26 mouse cellular contexts compared by ENCODE assay signal in genomic region chr13:115130035-115130434, GRCm38 (mm10). TPM values are rescaled to one million over a fixed set of nuclear protein-coding genes. Genes with fewer than 3 reads are reported as not detected.
DNase-seq lines count a peak whose midpoint lies in the region; ATAC-seq and TF ChIP-seq lines count a peak whose summit lies in the region.
"Had no signal": no experiment of that assay in that cellular context is flagged by ENCODE, and none has a peak within 500 bp of the region (broad histone marks: within the 10 kb centered on the region; RNA-seq: fewer than 3 reads in every experiment).

No protein-coding gene starts in this region.

- intact Hi-C loops in gastrocnemius, adult 2 months (cut with DNase I) = no loop called here

- no peaks in the 10 kb centered on the region for H3K9me3 ChIP-seq in intestine, embryonic 16.5 days (ENCODE audit: control insufficient read depth, low read length)
- H3K9me3 ChIP-seq: embryonic facial prominence, embryonic 10.5 days; embryonic facial prominence, embryonic 12.5 days; G1E had no signal

- H3K4me1 ChIP-seq in brown adipose tissue, adult 24 weeks (ENCODE audit: control insufficient read depth, insufficient read depth, insufficient read length, low read length) = peaks cover 15% of the 10 kb centered on the region; the same call in 1 of the 2 replicates
- no peaks in the 10 kb centered on the region for H3K4me1 ChIP-seq in intestine, embryonic 16.5 days (ENCODE audit: control insufficient read depth, insufficient read depth, low read length)
- H3K4me1 ChIP-seq: embryonic facial prominence, embryonic 12.5 days had no signal

- ATAC-seq in granulocyte monocyte progenitor cell, adult 5-6 weeks (replicated peaks; ENCODE audit: poor library complexity, severe bottlenecking) = peak; percentile 76
- ATAC-seq in megakaryocyte progenitor cell, adult 5-6 weeks (replicated peaks; ENCODE audit: poor library complexity) = peak; percentile 56; the same call in 1 of the 2 replicates
- ATAC-seq in intestine, embryonic 16.5 days = no peak
- ATAC-seq: activated CD4-positive, CD25-positive, alpha-beta regulatory T cell, adult 4 months; CD4-positive, CD25-positive, alpha-beta regulatory T cell, adult 4 months; forebrain, embryonic 14.5 days; forebrain, embryonic 16.5 days; Patski had no signal

- no peak overlapping the region for H3K4me2 ChIP-seq in intestine, embryonic 16.5 days (ENCODE audit: low read depth, low read length)
- H3K4me2 ChIP-seq: embryonic facial prominence, embryonic 12.5 days had no signal

- H3K9ac ChIP-seq in intestine, embryonic 16.5 days (ENCODE audit: low read depth, low read length) = no peak overlapping the region
- H3K9ac ChIP-seq: embryonic facial prominence, embryonic 12.5 days had no signal

- 0 out of 2 replicates have a peak overlapping the region, but pooled peaks have one; percentile 8 for H3K27ac ChIP-seq in gastrocnemius, adult 2 months
- peak overlapping the region; percentile 61 for H3K27ac ChIP-seq in brown adipose tissue, adult 24 weeks (replicated peaks; ENCODE audit: low read depth, low read length)
- no peak overlapping the region for H3K27ac ChIP-seq in intestine, embryonic 16.5 days (ENCODE audit: low read length)
- H3K27ac ChIP-seq: embryonic facial prominence, embryonic 10.5 days; embryonic facial prominence, embryonic 12.5 days had no signal

- WGBS in intestine, embryonic 16.5 days = 81% methylated on average over 2 of the region's 2 CpGs

- no peaks in the 10 kb centered on the region for H3K36me3 ChIP-seq in intestine, embryonic 16.5 days (ENCODE audit: control insufficient read depth, insufficient read depth, low read length)
- H3K36me3 ChIP-seq: embryonic facial prominence, embryonic 10.5 days; embryonic facial prominence, embryonic 12.5 days; G1E had no signal

- DNase-seq in gastrocnemius, adult 2 months = no peak
- no peak for DNase-seq in gastrocnemius, postnatal 25 days
- no peak for DNase-seq in thymus, postnatal 25 days
- DNase-seq: adrenal gland, adult 8-10 months; adrenal gland, postnatal 14 days; adrenal gland, postnatal 36 days; B cell, adult 2 months; cerebellum, adult 11 months; cerebellum, adult 18-20 months; cerebellum, adult 8-10 months; cerebellum, adult 9-11 months; cerebellum, postnatal 14 days; cerebellum, postnatal 36 days had no signal

- TF ChIP-seq CTCF in gastrocnemius, adult 2 months (IDR thresholded peaks at IDR 0.05) = no peak

- H3K4me3 ChIP-seq in gastrocnemius, adult 2 months = no peak overlapping the region
- no peak overlapping the region for H3K4me3 ChIP-seq in brown adipose tissue, adult 24 weeks (ENCODE audit: insufficient read depth, low read depth, low read length)
- no peak overlapping the region for H3K4me3 ChIP-seq in intestine, embryonic 16.5 days (ENCODE audit: low read length)
- H3K4me3 ChIP-seq: embryonic facial prominence, embryonic 10.5 days; embryonic facial prominence, embryonic 12.5 days had no signal

- H3K27me3 ChIP-seq in intestine, embryonic 16.5 days (replicated peaks; ENCODE audit: control insufficient read depth, insufficient read depth, low read length) = no peaks in the 10 kb centered on the region
- H3K27me3 ChIP-seq: CH12.LX; embryonic facial prominence, embryonic 12.5 days; Patski had no signal

RNA-seq across cellular contexts. Expression of gene Itga1, which starts 28.3 kb away (rescaled TPM):
- total RNA-seq in gastrocnemius, adult 2 months (2021) = 10 to 100 TPM in 1 of 2 experiments, 1 to 10 TPM in 1; 7.8 to 12.9 TPM
- total RNA-seq in gastrocnemius, postnatal 25 days (2021) = 10 to 100 TPM in 1 of 2 experiments, 1 to 10 TPM in 1; 9.8 to 12.3 TPM
- 19.8 and 21.6 TPM in 2 replicates for polyA plus RNA-seq in brown adipose tissue, adult 24 weeks (2012; ENCODE audit: insufficient read depth, insufficient read length, missing spikeins)
- total RNA-seq in granulocyte monocyte progenitor cell, adult 5-6 weeks (2014; fragmentation: Nextera tagmentation) = 18.2 and 18.7 TPM in 2 replicates
- total RNA-seq in granulocyte monocyte progenitor cell, adult 5-6 weeks (2017) = 12.8 and 14.5 TPM in 2 replicates
- 12.3 and 18.0 TPM in 2 replicates for total RNA-seq in megakaryocyte progenitor cell, adult 5-6 weeks (2015)
- 7.0 and 8.8 TPM in 2 replicates for total RNA-seq in megakaryocyte progenitor cell, adult 5-6 weeks (2017)
- polyA plus RNA-seq in intestine, embryonic 16.5 days (2015; fragmentation: Nextera tagmentation; extraction: Ambion mirVana) = 15.4 and 18.6 TPM in 2 replicates
- polyA plus RNA-seq: G1E had no signal

RNA-seq across cellular contexts. Expression of gene Gm49395, which starts 28.3 kb away (rescaled TPM):
- 1 to 10 TPM; 2.6 to 3.3 TPM for total RNA-seq in gastrocnemius, adult 2 months (2021)
- 1 to 10 TPM in 1 of 2 experiments, not detected in 1; 2.8 TPM for total RNA-seq in gastrocnemius, postnatal 25 days (2021)
- 5.0 and 6.2 TPM in 2 replicates for polyA plus RNA-seq in brown adipose tissue, adult 24 weeks (2012; ENCODE audit: insufficient read depth, insufficient read length, missing spikeins)
- total RNA-seq in granulocyte monocyte progenitor cell, adult 5-6 weeks (2014; fragmentation: Nextera tagmentation) = 16.8 and 25.2 TPM in 2 replicates
- 7.6 and 9.3 TPM in 2 replicates for total RNA-seq in granulocyte monocyte progenitor cell, adult 5-6 weeks (2017)
- total RNA-seq in megakaryocyte progenitor cell, adult 5-6 weeks (2015) = 17.4 and 21.6 TPM in 2 replicates
- total RNA-seq in megakaryocyte progenitor cell, adult 5-6 weeks (2017) = 3.1 and 5.7 TPM in 2 replicates
- polyA plus RNA-seq in intestine, embryonic 16.5 days (2015; fragmentation: Nextera tagmentation; extraction: Ambion mirVana) = 5.5 and 5.9 TPM in 2 replicates
- total RNA-seq: G1E had no signal

RNA-seq across cellular contexts. Expression of gene Pelo, which starts 40.0 kb away (rescaled TPM):
- 10 to 100 TPM; 10.5 to 10.7 TPM for total RNA-seq in gastrocnemius, adult 2 months (2021)
- 10 to 100 TPM in 1 of 2 experiments, 1 to 10 TPM in 1; 9.7 to 11.8 TPM for total RNA-seq in gastrocnemius, postnatal 25 days (2021)
- polyA plus RNA-seq in brown adipose tissue, adult 24 weeks (2012; ENCODE audit: insufficient read depth, insufficient read length, missing spikeins) = 3.8 and 6.6 TPM in 2 replicates
- total RNA-seq in granulocyte monocyte progenitor cell, adult 5-6 weeks (2014; fragmentation: Nextera tagmentation) = 20.4 and 25.4 TPM in 2 replicates
- total RNA-seq in granulocyte monocyte progenitor cell, adult 5-6 weeks (2017) = 13.1 and 13.8 TPM in 2 replicates
- 13.2 and 16.6 TPM in 2 replicates for total RNA-seq in megakaryocyte progenitor cell, adult 5-6 weeks (2015)
- 13.9 and 15.5 TPM in 2 replicates for total RNA-seq in megakaryocyte progenitor cell, adult 5-6 weeks (2017)
- 5.4 and 5.7 TPM in 2 replicates for polyA plus RNA-seq in intestine, embryonic 16.5 days (2015; fragmentation: Nextera tagmentation; extraction: Ambion mirVana)
